Mouse (Mus musculus) midbrain, postnatal 0 days (tissue): ENCODE data around the gene Gatad2b. TPM values are rescaled to one million over a fixed set of nuclear protein-coding genes. Genes with fewer than 3 reads are reported as not detected.

Experiments used
- ATAC-seq: fragments of 200-750 bp; cut with Nextera tagmentation; 2 replicates; pipeline ENCODE4 v1.8.0; 2017; ENCODE audit warnings: moderate number of reproducible peaks, mild to moderate bottlenecking, moderate TSS enrichment, moderate library complexity; ENCODE audit not compliant: low FRiP score
- DNase-seq: peaks from one replicate; pipeline ENCODE4 v3.0.0-alpha.2; 2015; ENCODE audit warnings: low spot score
- H3K27ac ChIP-seq: fragments of 300-500 bp; sonication (generic); 2 replicates; pipeline ENCODE4 v1.5.1; 2014; ENCODE audit warnings: low read depth, mild to moderate bottlenecking, low read length, mixed read lengths
- H3K27me3 ChIP-seq: fragments of 300-500 bp; sonication (generic); 2 replicates; pipeline ENCODE4 v1.6.1; 2014; ENCODE audit warnings: low read length, control low read depth, mixed read lengths; ENCODE audit not compliant: insufficient read depth
- H3K36me3 ChIP-seq: fragments of 300-500 bp; sonication (generic); 2 replicates; pipeline ENCODE4 v1.6.1; 2014; ENCODE audit warnings: low read length, control low read depth, mixed read lengths; ENCODE audit not compliant: insufficient read depth
- H3K4me1 ChIP-seq: fragments of 300-500 bp; sonication (generic); 2 replicates; pipeline ENCODE4 v1.6.1; 2014; ENCODE audit warnings: mild to moderate bottlenecking, control low read depth, antibody characterized with exemption, low read length, mixed read lengths; ENCODE audit not compliant: insufficient read depth
- H3K4me2 ChIP-seq: fragments of 300-500 bp; sonication (generic); 2 replicates; pipeline ENCODE4 v1.6.1; 2014; ENCODE audit warnings: low read depth, mild to moderate bottlenecking, low read length, mixed read lengths; ENCODE audit not compliant: poor library complexity, severe bottlenecking
- H3K4me3 ChIP-seq: fragments of 300-500 bp; sonication (generic); 2 replicates; pipeline ENCODE4 v1.5.1; 2014; ENCODE audit warnings: low read depth, mild to moderate bottlenecking, low read length, moderate library complexity
- H3K9ac ChIP-seq: fragments of 300-500 bp; sonication (generic); replicated peaks from 2 replicates; pipeline ENCODE4 v1.6.1; 2014; ENCODE audit warnings: mild to moderate bottlenecking, low read length, moderate library complexity, mixed read lengths; ENCODE audit not compliant: poor library complexity, severe bottlenecking
- H3K9me3 ChIP-seq: fragments of 300-500 bp; sonication (generic); 2 replicates; pipeline ENCODE4 v1.6.1; 2016; ENCODE audit warnings: low read length, control low read depth
- CTCF ChIP-seq: IDR thresholded peaks from 2 replicates; pipeline ENCODE4 v1.5.1; 2016; ENCODE audit warnings: antibody characterized with exemption, mild to moderate bottlenecking
- WGBS: fragments of 180-500 bp; shearing (Covaris S2); extraction: QIAGEN DNeasy Blood & Tissue Kit; methylation state at CpG from one replicate; pipeline ENCODE4 v1.1.7; 2014; 5-methylcytosine and 5-hydroxymethylcytosine counted together
- polyA plus RNA-seq: library from polyadenylated mRNA; unstranded; fragments of >200 nt; fragmentation: Nextera tagmentation; extraction: Ambion mirVana; gene quantifications from 2 replicates; pipeline ENCODE4 v1.2.1, GENCODE M21; 2015
- total RNA-seq: library from RNA; depleted of rRNA; stranded (reverse); fragments of >200 nt; gene quantifications from 2 replicates; pipeline ENCODE4 v1.2.3, GENCODE M21; 2014

The Gatad2b gene
- total and polyA plus RNA-seq, 2 experiments from 2014 or later, result 12.9 to 27.3 TPM

DNA sequence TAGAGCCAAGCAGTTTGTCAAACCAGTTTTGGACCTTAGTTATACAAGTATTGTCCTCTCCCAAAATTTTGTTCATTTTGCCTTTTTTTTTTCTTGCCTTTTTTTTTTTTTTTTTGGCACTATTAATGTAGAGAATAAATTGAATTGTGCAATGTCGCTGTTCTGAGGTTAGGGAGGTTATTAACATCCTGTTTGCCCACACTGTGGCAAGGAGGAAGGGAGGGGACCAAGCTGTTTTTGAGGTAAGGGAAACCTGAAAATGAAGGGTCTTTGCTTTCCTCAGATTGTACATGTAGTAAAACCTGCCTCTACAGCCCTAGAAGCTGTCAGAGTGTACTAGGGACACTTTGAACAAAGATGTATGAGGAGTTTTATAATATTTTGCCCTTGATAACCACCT lies 66.3 kb downstream of the Gatad2b start:
- Histone ChIP-seq H3K4me2 (no peak overlapping the region), H3K27ac (no peak overlapping the region), H3K36me3 (peaks cover 42% of the 10 kb centered on the region), H3K9me3 (no peaks in the 10 kb centered on the region), H3K4me1 (no peaks in the 10 kb centered on the region), H3K4me3 (no peak overlapping the region), H3K27me3 (no peaks in the 10 kb centered on the region), H3K9ac (no peak overlapping the region)
- TF ChIP-seq CTCF, result no peak
- no peak for DNase-seq
- 92% methylated on average over 1 of the region's 1 CpGs for WGBS
- ATAC-seq, result no peak

DNA sequence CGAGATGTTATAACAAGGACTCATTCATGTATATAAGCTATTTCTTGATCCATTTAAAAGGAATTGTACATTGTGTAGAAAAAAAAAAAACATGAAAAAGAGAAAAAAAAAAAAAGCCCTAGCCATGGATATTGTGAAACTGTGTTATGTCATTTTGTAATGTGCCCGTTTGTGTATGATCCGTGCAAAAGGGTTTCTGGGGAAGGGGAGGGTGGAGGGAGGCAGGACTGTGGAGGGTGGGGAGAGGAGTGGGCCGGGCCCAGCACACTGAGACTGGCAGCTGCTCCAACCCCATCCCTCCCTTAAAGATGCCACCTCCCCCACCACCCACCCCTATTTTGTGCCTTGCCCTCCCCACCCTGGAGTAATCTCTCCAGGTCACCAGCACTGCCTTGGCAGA lies 68.5 kb downstream of the Gatad2b start:
- Histone ChIP-seq H3K27ac (no peak overlapping the region), H3K4me2 (no peak overlapping the region), H3K9ac (no peak overlapping the region), H3K36me3 (peaks cover 24% of the 10 kb centered on the region), H3K9me3 (no peaks in the 10 kb centered on the region), H3K27me3 (no peaks in the 10 kb centered on the region), H3K4me3 (no peak overlapping the region), H3K4me1 (no peaks in the 10 kb centered on the region)
- 74% methylated on average over 4 of the region's 4 CpGs for WGBS
- no peak for TF ChIP-seq CTCF
- no peak for DNase-seq
- no peak for ATAC-seq

DNA sequence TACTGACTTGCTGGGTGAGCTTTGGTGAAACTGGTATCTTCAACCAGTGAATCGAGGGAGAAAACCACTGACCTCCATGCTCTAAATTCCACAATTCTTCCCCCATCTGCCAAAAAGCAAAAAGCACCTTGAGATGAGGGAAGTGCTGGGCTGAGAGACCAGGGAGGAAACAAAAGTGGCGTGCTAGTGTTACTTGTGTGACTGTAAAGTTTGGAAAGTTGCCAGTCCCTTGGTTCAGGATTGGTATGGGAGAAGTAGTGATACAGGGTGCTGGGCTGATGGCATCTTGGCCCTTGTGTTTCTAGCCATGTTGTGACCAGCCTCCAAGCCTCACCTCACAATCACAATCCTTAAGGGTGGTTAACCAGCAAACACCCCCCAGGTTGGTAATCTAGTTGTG lies 69.4 kb downstream of the Gatad2b start:
- Histone ChIP-seq H3K9ac (no peak overlapping the region), H3K36me3 (peaks cover 19% of the 10 kb centered on the region), H3K4me3 (no peak overlapping the region), H3K27ac (no peak overlapping the region), H3K27me3 (no peaks in the 10 kb centered on the region), H3K4me2 (no peak overlapping the region), H3K4me1 (no peaks in the 10 kb centered on the region), H3K9me3 (no peaks in the 10 kb centered on the region)
- no peak for TF ChIP-seq CTCF
- DNase-seq (no peak), ATAC-seq (no peak)
- 85% methylated on average over 2 of the region's 2 CpGs for WGBS

DNA sequence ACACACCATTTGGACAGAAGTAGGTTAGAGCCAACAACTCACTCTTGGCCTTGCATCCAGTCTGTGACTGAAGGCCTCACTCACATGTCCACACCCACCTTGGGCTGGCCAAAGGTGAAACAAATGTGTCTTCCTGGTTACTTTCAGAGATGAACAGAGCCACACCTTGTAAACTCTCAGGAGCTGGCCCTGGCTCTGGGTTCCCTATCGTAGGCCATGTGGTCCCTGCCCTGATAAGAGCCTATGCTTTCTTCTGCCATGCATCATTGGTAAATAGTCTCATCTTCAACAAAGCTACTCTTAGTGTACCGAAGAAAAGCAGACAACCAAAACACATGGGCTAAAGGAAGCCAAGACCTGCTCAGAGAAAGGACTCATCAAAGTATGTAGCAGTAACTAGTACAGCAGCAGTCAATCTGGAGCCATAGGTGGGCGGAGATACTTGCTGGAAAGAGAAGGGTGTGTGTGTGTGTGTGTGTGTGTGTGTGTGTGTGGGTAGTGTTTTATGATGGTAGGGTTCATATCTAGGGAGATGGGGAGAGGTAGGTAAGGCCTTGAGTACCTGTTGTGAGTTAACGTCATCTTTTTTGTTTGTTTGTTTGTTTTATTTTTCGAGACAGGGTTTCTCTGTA lies 74.1 kb downstream of the Gatad2b start:
- H3K27ac ChIP-seq, result no peak overlapping the region
- 0 out of 2 replicates have a peak, but pooled peaks cover 3% of the 10 kb centered on the region for H3K36me3 ChIP-seq
- no peak for DNase-seq
- 91% methylated on average over 5 of the region's 5 CpGs for WGBS
- H3K4me1 ChIP-seq, result no peaks in the 10 kb centered on the region
- H3K4me3 ChIP-seq, result no peak overlapping the region
- no peaks in the 10 kb centered on the region for H3K27me3 ChIP-seq
- H3K9me3 ChIP-seq, result no peaks in the 10 kb centered on the region
- H3K4me2 ChIP-seq, result no peak overlapping the region
- H3K9ac ChIP-seq, result no peak overlapping the region
- no peak for TF ChIP-seq CTCF
- no peak for ATAC-seq

DNA sequence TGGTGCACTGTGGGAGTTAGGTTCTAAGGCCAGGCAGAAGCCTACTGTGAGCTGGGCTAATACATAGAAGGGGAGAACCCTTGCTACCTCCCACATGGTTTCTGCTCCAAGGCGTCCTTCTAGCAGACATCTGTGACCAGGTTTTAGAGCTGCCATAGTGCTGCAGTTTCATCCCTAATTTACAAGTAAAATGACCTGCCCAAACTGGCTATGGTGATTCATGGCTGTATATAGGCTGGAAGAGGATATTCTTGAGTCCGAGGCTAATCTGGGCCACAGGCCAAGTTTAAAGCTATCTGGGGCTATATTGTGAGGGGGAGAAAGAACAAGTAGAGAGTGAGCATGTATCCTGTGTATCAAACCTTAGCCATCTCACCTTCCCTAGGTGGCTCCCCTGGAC lies 76.1 kb downstream of the Gatad2b start:
- no peaks in the 10 kb centered on the region for H3K27me3 ChIP-seq
- TF ChIP-seq CTCF, result no peak
- no peaks in the 10 kb centered on the region for H3K4me1 ChIP-seq
- H3K9me3 ChIP-seq, result no peaks in the 10 kb centered on the region
- ATAC-seq (no peak), DNase-seq (no peak)
- H3K36me3 ChIP-seq, result no peaks in the 10 kb centered on the region
- H3K4me2 ChIP-seq, result no peak overlapping the region
- H3K4me3 ChIP-seq, result no peak overlapping the region
- no peak overlapping the region for H3K27ac ChIP-seq
- H3K9ac ChIP-seq, result no peak overlapping the region
- WGBS, result 9% methylated on average over 2 of the region's 2 CpGs

DNA sequence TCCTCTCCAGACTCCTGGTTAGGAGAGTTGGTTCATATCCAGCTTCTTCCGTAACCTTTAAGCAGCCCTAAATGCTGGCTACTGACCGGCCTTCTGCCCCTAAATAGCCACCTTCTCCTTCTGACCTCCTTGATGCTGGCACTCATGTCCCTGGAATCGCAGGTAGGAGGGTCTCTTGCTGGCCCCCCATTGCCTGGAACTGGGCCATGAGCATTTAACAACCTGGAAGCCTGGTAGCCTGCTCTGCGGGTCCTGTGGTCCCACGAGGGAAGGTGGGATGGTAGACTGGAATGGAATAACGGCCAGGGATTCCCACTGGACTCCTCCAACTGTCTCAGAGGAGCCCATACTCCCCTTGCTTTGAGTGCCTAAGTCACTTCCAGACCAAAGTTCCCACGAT lies 78.9 kb downstream of the Gatad2b start:
- Histone ChIP-seq H3K4me3 (no peak overlapping the region), H3K9ac (no peak overlapping the region), H3K27ac (no peak overlapping the region), H3K36me3 (no peaks in the 10 kb centered on the region), H3K4me1 (no peaks in the 10 kb centered on the region), H3K27me3 (no peaks in the 10 kb centered on the region), H3K4me2 (no peak overlapping the region), H3K9me3 (no peaks in the 10 kb centered on the region)
- no peak for TF ChIP-seq CTCF
- ATAC-seq, result no peak
- WGBS, result 81% methylated on average over 7 of the region's 7 CpGs
- DNase-seq, result no peak
